Mouse (Mus musculus): Measurements from ENCODE around the gene Tecta. TPM values are rescaled to one million over a fixed set of nuclear protein-coding genes. Genes with fewer than 3 reads are reported as not detected.

Gene Tecta
- polyA plus RNA-seq, 1 experiment from 2014 or later = 0.06 TPM

GRCm38 (mm10) chr9:42301082-42301633 is 98.6 kb downstream of the Tecta start:
- H3K27me3 ChIP-seq (replicated peaks; ENCODE audit: insufficient read depth, low read length) = no peaks in the 10 kb centered on the region
- H3K27ac ChIP-seq (ENCODE audit: low read length) = no peak overlapping the region
- H3K9me3 ChIP-seq (ENCODE audit: low read length) = no peaks in the 10 kb centered on the region
- H3K4me3 ChIP-seq (ENCODE audit: low read depth, low read length) = no peak overlapping the region
- H3K9ac ChIP-seq (replicated peaks; ENCODE audit: low read depth) = no peak overlapping the region
- H3K36me3 ChIP-seq (ENCODE audit: insufficient read depth, low read length) = no peaks in the 10 kb centered on the region
- WGBS = 85% methylated on average over 6 of the region's 6 CpGs
- H3K4me2 ChIP-seq (replicated peaks; ENCODE audit: low read depth, low read length) = no peak overlapping the region
- no peaks in the 10 kb centered on the region for H3K4me1 ChIP-seq (ENCODE audit: insufficient read depth, low read depth, low read length)
- TF ChIP-seq CTCF (IDR thresholded peaks at IDR 0.05) (no peak), EP300 (IDR thresholded peaks at IDR 0.05) (no peak)
- DNase-seq (ENCODE audit: low spot score) = no peak
- ATAC-seq = no peak

GRCm38 (mm10) chr9:42296297-42296922 is 103.3 kb downstream of the Tecta start:
- Histone ChIP-seq H3K4me3 (ENCODE audit: low read depth, low read length) (no peak overlapping the region), H3K36me3 (ENCODE audit: insufficient read depth, low read length) (no peaks in the 10 kb centered on the region), H3K27me3 (replicated peaks; ENCODE audit: insufficient read depth, low read length) (no peaks in the 10 kb centered on the region), H3K27ac (ENCODE audit: low read length) (no peak overlapping the region), H3K9ac (replicated peaks; ENCODE audit: low read depth) (no peak overlapping the region), H3K9me3 (ENCODE audit: low read length) (no peaks in the 10 kb centered on the region), H3K4me1 (ENCODE audit: insufficient read depth, low read depth, low read length) (no peaks in the 10 kb centered on the region), H3K4me2 (replicated peaks; ENCODE audit: low read depth, low read length) (no peak overlapping the region)
- ATAC-seq (no peak), DNase-seq (ENCODE audit: low spot score) (no peak)
- 88% methylated on average over 10 of the region's 10 CpGs for WGBS
- TF ChIP-seq CTCF (IDR thresholded peaks at IDR 0.05) (no peak), EP300 (IDR thresholded peaks at IDR 0.05) (no peak)

GRCm38 (mm10) chr9:42294131-42294530 is 105.6 kb downstream of the Tecta start:
- no peak overlapping the region for H3K27ac ChIP-seq (ENCODE audit: low read length)
- TF ChIP-seq EP300 (IDR thresholded peaks at IDR 0.05) (no peak), CTCF (IDR thresholded peaks at IDR 0.05) (no peak)
- DNase-seq (ENCODE audit: low spot score) (no peak), ATAC-seq (no peak)
- no peaks in the 10 kb centered on the region for H3K4me1 ChIP-seq (ENCODE audit: insufficient read depth, low read depth, low read length)
- no peaks in the 10 kb centered on the region for H3K36me3 ChIP-seq (ENCODE audit: insufficient read depth, low read length)
- H3K9ac ChIP-seq (replicated peaks; ENCODE audit: low read depth) = no peak overlapping the region
- no peaks in the 10 kb centered on the region for H3K27me3 ChIP-seq (replicated peaks; ENCODE audit: insufficient read depth, low read length)
- H3K9me3 ChIP-seq (ENCODE audit: low read length) = no peaks in the 10 kb centered on the region
- no peak overlapping the region for H3K4me3 ChIP-seq (ENCODE audit: low read depth, low read length)
- no peak overlapping the region for H3K4me2 ChIP-seq (replicated peaks; ENCODE audit: low read depth, low read length)
- 63% methylated on average over 2 of the region's 2 CpGs for WGBS

GRCm38 (mm10) chr9:42293596-42293995 is 106.1 kb downstream of the Tecta start:
- Histone ChIP-seq H3K9me3 (ENCODE audit: low read length) (no peaks in the 10 kb centered on the region), H3K4me3 (ENCODE audit: low read depth, low read length) (no peak overlapping the region), H3K36me3 (ENCODE audit: insufficient read depth, low read length) (no peaks in the 10 kb centered on the region), H3K27ac (ENCODE audit: low read length) (no peak overlapping the region), H3K27me3 (replicated peaks; ENCODE audit: insufficient read depth, low read length) (no peaks in the 10 kb centered on the region), H3K9ac (replicated peaks; ENCODE audit: low read depth) (no peak overlapping the region), H3K4me2 (replicated peaks; ENCODE audit: low read depth, low read length) (no peak overlapping the region), H3K4me1 (ENCODE audit: insufficient read depth, low read depth, low read length) (no peaks in the 10 kb centered on the region)
- DNase-seq (ENCODE audit: low spot score) (no peak), ATAC-seq (no peak)
- TF ChIP-seq CTCF (IDR thresholded peaks at IDR 0.05) = no peak
- TF ChIP-seq EP300 (IDR thresholded peaks at IDR 0.05) = no peak
- WGBS = 78% methylated on average over 3 of the region's 3 CpGs

GRCm38 (mm10) chr9:42293051-42293450 is 106.7 kb downstream of the Tecta start:
- 50% methylated on average over 7 of the region's 7 CpGs for WGBS

GRCm38 (mm10) chr9:42279676-42280075 is 120.1 kb downstream of the Tecta start:
- no peak overlapping the region for H3K4me2 ChIP-seq (replicated peaks; ENCODE audit: low read depth, low read length)
- no peak overlapping the region for H3K9ac ChIP-seq (replicated peaks; ENCODE audit: low read depth)
- no peaks in the 10 kb centered on the region for H3K27me3 ChIP-seq (replicated peaks; ENCODE audit: insufficient read depth, low read length)
- ATAC-seq (peak; percentile 73), DNase-seq (ENCODE audit: low spot score) (peak; percentile 59)
- TF ChIP-seq CTCF (IDR thresholded peaks at IDR 0.05) = no peak
- TF ChIP-seq EP300 (IDR thresholded peaks at IDR 0.05) = no peak
- H3K4me1 ChIP-seq (ENCODE audit: insufficient read depth, low read depth, low read length) = no peaks in the 10 kb centered on the region
- WGBS = 46% methylated on average over 4 of the region's 4 CpGs
- H3K4me3 ChIP-seq (ENCODE audit: low read depth, low read length) = no peak overlapping the region
- no peaks in the 10 kb centered on the region for H3K9me3 ChIP-seq (ENCODE audit: low read length)
- no peaks in the 10 kb centered on the region for H3K36me3 ChIP-seq (ENCODE audit: insufficient read depth, low read length)
- no peak overlapping the region for H3K27ac ChIP-seq (ENCODE audit: low read length)

More at GRCm38 (mm10) chr9:42293051-42293450, 106.7 kb downstream of the Tecta start:
- TF ChIP-seq EP300 (IDR thresholded peaks at IDR 0.05) (no peak), CTCF (IDR thresholded peaks at IDR 0.05) (no peak)
- no peaks in the 10 kb centered on the region for H3K27me3 ChIP-seq (replicated peaks; ENCODE audit: insufficient read depth, low read length)
- no peak overlapping the region for H3K4me2 ChIP-seq (replicated peaks; ENCODE audit: low read depth, low read length)
- no peak overlapping the region for H3K4me3 ChIP-seq (ENCODE audit: low read depth, low read length)
- no peaks in the 10 kb centered on the region for H3K9me3 ChIP-seq (ENCODE audit: low read length)
- ATAC-seq (no peak), DNase-seq (ENCODE audit: low spot score) (no peak)
- H3K9ac ChIP-seq (replicated peaks; ENCODE audit: low read depth) = no peak overlapping the region
- no peak overlapping the region for H3K27ac ChIP-seq (ENCODE audit: low read length)
- H3K4me1 ChIP-seq (ENCODE audit: insufficient read depth, low read depth, low read length) = no peaks in the 10 kb centered on the region
- H3K36me3 ChIP-seq (ENCODE audit: insufficient read depth, low read length) = no peaks in the 10 kb centered on the region

Small RNA genes lying within 50 kb of the gene (microRNA-seq; reads per million reads assigned to microRNA genes)
- gene Gm44311 = not detected

Other genes starting within 250 kb of the Tecta start
- 40.8 and 41.0 TPM in 2 replicates for gene Sc5d, start 135.7 kb downstream of the Tecta start, polyA plus RNA-seq (2015; fragmentation: Nextera tagmentation; extraction: Ambion mirVana)
- 7.9 and 9.0 TPM in 2 replicates for gene Tbcel, start 107.9 kb upstream of the Tecta start, polyA plus RNA-seq (2015; fragmentation: Nextera tagmentation; extraction: Ambion mirVana)

Measured in lung, postnatal 0 days (tissue).